Mouse (Mus musculus) T-helper 2 cell (primary cell): ENCODE data around the gene Scn7a.

Experiments used
- in situ Hi-C: fragments of 300-600 bp; cut with MboI, MseI; formaldehyde crosslinking; loops from one replicate; pipeline ENCODE4 v1.15.1; 2025; ENCODE audit warnings: high pct_unique_total_duplicates

Gene Scn7a

GRCm38 (mm10) chr2:66784765-66785164 lies at the start of gene Scn7a:
Scn7a (minus strand) TSS chr2:66784914.
- in situ Hi-C loops = no loop called here

GRCm38 (mm10) chr2:66827729-66828128 lies 43.0 kb upstream of the Scn7a start:
- in situ Hi-C loops = no loop called here

GRCm38 (mm10) chr2:66819862-66820559 lies 35.3 kb upstream of the Scn7a start:
- in situ Hi-C loops = no loop called here

GRCm38 (mm10) chr2:66799676-66800249 lies 15.0 kb upstream of the Scn7a start:
- in situ Hi-C loops = loop anchor here (10.0 kb wide), 1 partner anchor 965 kb away; no protein-coding TSS in a partner anchor

- in situ Hi-C loops = loop anchor here (10.0 kb wide), 1 partner anchor 967 kb away; no protein-coding TSS in a partner anchor
These were observed 12.8 kb upstream of the Scn7a start for GRCm38 (mm10) chr2:66797493-66797892.

GRCm38 (mm10) chr2:66791629-66792028 lies 6.9 kb upstream of the Scn7a start:
- in situ Hi-C loops = loop anchor here (10.0 kb wide), 1 partner anchor 973 kb away; no protein-coding TSS in a partner anchor

GRCm38 (mm10) chr2:66780884-66781283 lies 3.8 kb downstream of the Scn7a start:
- in situ Hi-C loops = no loop called here

- in situ Hi-C loops = no loop called here
These were observed 16.7 kb downstream of the Scn7a start for GRCm38 (mm10) chr2:66767980-66768379.

GRCm38 (mm10) chr2:66765170-66765569 lies 19.5 kb downstream of the Scn7a start:
- in situ Hi-C loops = no loop called here

- in situ Hi-C loops = no loop called here
These were observed 21.8 kb downstream of the Scn7a start for GRCm38 (mm10) chr2:66762905-66763304.

GRCm38 (mm10) chr2:66728002-66728401 lies 56.7 kb downstream of the Scn7a start:
- in situ Hi-C loops = no loop called here

GRCm38 (mm10) chr2:66727585-66727974 lies 57.1 kb downstream of the Scn7a start:
- in situ Hi-C loops = no loop called here

GRCm38 (mm10) chr2:66726878-66727584 lies 57.7 kb downstream of the Scn7a start:
- in situ Hi-C loops = no loop called here

- in situ Hi-C loops = no loop called here
These were observed 72.6 kb downstream of the Scn7a start for GRCm38 (mm10) chr2:66712071-66712470.

- in situ Hi-C loops = no loop called here
These were observed 92.4 kb downstream of the Scn7a start for GRCm38 (mm10) chr2:66692300-66692699.

- in situ Hi-C loops = no loop called here
These were observed 122.7 kb downstream of the Scn7a start for GRCm38 (mm10) chr2:66661988-66662387.

- in situ Hi-C loops = no loop called here
These were observed 128.3 kb downstream of the Scn7a start for GRCm38 (mm10) chr2:66656430-66656829.

GRCm38 (mm10) chr2:66655431-66655830 lies 129.3 kb downstream of the Scn7a start:
- in situ Hi-C loops = no loop called here

GRCm38 (mm10) chr2:66644384-66644783 lies 140.3 kb downstream of the Scn7a start:
- in situ Hi-C loops = no loop called here

- in situ Hi-C loops = no loop called here
These were observed 149.9 kb downstream of the Scn7a start, which contains the start of gene Scn9a for GRCm38 (mm10) chr2:66634580-66635359. Scn9a (minus strand) TSS chr2:66634962.

GRCm38 (mm10) chr2:66632728-66633127 lies 152.0 kb downstream of the Scn7a start:
- in situ Hi-C loops = no loop called here
